Comparison of ENCODE assay signal across 7 mouse cellular contexts in genomic region chr8:128357540-128358405, GRCm38 (mm10). TPM values are rescaled to one million over a fixed set of nuclear protein-coding genes. Genes with fewer than 3 reads are reported as not detected.
DNase-seq lines count a peak whose midpoint lies in the region; ATAC-seq and TF ChIP-seq lines count a peak whose summit lies in the region.

No protein-coding gene starts in this region.

- TF ChIP-seq POLR2A in small intestine, adult 2 months (IDR thresholded peaks at IDR 0.05; ENCODE audit: low read depth, low read length), result no peak

- WGBS in intestine, postnatal 0 days, result under 1% methylated on average over 29 of the region's 29 CpGs
- under 1% methylated on average over 29 of the region's 29 CpGs for WGBS in limb, embryonic 10.5 days
- WGBS in midbrain, embryonic 11.5 days, result under 1% methylated on average over 29 of the region's 29 CpGs
- WGBS in small intestine, adult 2 months, result under 1% methylated on average over 29 of the region's 29 CpGs

- H3K4me1 ChIP-seq in intestine, postnatal 0 days (replicated peaks; ENCODE audit: control insufficient read depth, insufficient read depth, low read length), result no peaks in the 10 kb centered on the region
- peaks cover 59% of the 10 kb centered on the region for H3K4me1 ChIP-seq in limb, embryonic 10.5 days
- peaks cover 24% of the 10 kb centered on the region for H3K4me1 ChIP-seq in midbrain, embryonic 11.5 days (ENCODE audit: control insufficient read depth, insufficient read depth, low read length)
- H3K4me1 ChIP-seq in small intestine, adult 2 months (ENCODE audit: control insufficient read depth, insufficient read depth, insufficient read length, low read length), result peaks cover 3% of the 10 kb centered on the region

- no peaks in the 10 kb centered on the region for H3K9me3 ChIP-seq in intestine, postnatal 0 days (ENCODE audit: control insufficient read depth)
- H3K9me3 ChIP-seq in limb, embryonic 10.5 days (replicated peaks), result no peaks in the 10 kb centered on the region
- no peaks in the 10 kb centered on the region for H3K9me3 ChIP-seq in midbrain, embryonic 11.5 days (ENCODE audit: control insufficient read depth, low read length)

- ATAC-seq in granulocyte monocyte progenitor cell, adult 5-6 weeks (replicated peaks; ENCODE audit: poor library complexity, severe bottlenecking), result peak; percentile 8; the same call in 1 of the 2 replicates
- ATAC-seq in intestine, postnatal 0 days, result 0 out of 2 replicates have a peak, but pooled peaks have one; percentile 20
- peak; percentile 46 for ATAC-seq in midbrain, embryonic 11.5 days (ENCODE audit: low FRiP score)

- H3K9ac ChIP-seq in intestine, postnatal 0 days (ENCODE audit: low read depth, low read length), result peak overlapping the region; percentile 50
- peak overlapping the region; percentile 75 for H3K9ac ChIP-seq in midbrain, embryonic 11.5 days (ENCODE audit: low read length)

- DNase-seq in adrenal gland, adult 8-10 months, result peak; percentile 52
- peak; percentile 83 for DNase-seq in embryo, embryonic 10.5 days (ENCODE audit: low spot score)
- DNase-seq in limb, embryonic 10.5 days (ENCODE audit: low spot score), result peak; percentile 73
- peak; percentile 96 for DNase-seq in midbrain, embryonic 11.5 days (ENCODE audit: low spot score, missing footprints)

- TF ChIP-seq CTCF in intestine, postnatal 0 days (IDR thresholded peaks at IDR 0.05; ENCODE audit: low read depth), result peak; percentile 84
- TF ChIP-seq CTCF in small intestine, adult 2 months (IDR thresholded peaks at IDR 0.05; ENCODE audit: extremely low read depth, insufficient read length, insufficient replicate concordance, low read depth, low read length), result peak; percentile 49; the same call in 1 of the 2 replicates

- peak overlapping the region; percentile 54 for H3K27ac ChIP-seq in intestine, postnatal 0 days (ENCODE audit: low read depth, low read length)
- peak overlapping the region; percentile 94 for H3K27ac ChIP-seq in limb, embryonic 10.5 days
- H3K27ac ChIP-seq in midbrain, embryonic 11.5 days (ENCODE audit: low read depth, low read length), result no peak overlapping the region
- H3K27ac ChIP-seq in small intestine, adult 2 months (ENCODE audit: insufficient read depth, low read depth, low read length), result peak overlapping the region; percentile 72

- H3K36me3 ChIP-seq in intestine, postnatal 0 days (ENCODE audit: control insufficient read depth, insufficient read depth), result no peaks in the 10 kb centered on the region
- H3K36me3 ChIP-seq in limb, embryonic 10.5 days, result no peaks in the 10 kb centered on the region
- no peaks in the 10 kb centered on the region for H3K36me3 ChIP-seq in midbrain, embryonic 11.5 days (ENCODE audit: control insufficient read depth, insufficient read depth, low read length)
- H3K36me3 ChIP-seq in small intestine, adult 2 months (ENCODE audit: control insufficient read depth, insufficient read depth, low read length), result no peaks in the 10 kb centered on the region

- H3K4me3 ChIP-seq in intestine, postnatal 0 days (ENCODE audit: low read depth, low read length), result peak overlapping the region; percentile 64
- H3K4me3 ChIP-seq in limb, embryonic 10.5 days, result peak overlapping the region; percentile 72
- H3K4me3 ChIP-seq in midbrain, embryonic 11.5 days (ENCODE audit: low read depth, low read length), result peak overlapping the region; percentile 63
- peak overlapping the region; percentile 72 for H3K4me3 ChIP-seq in small intestine, adult 2 months (ENCODE audit: low read depth, low read length)

- 0 out of 2 replicates have a peak, but pooled peaks cover 5% of the 10 kb centered on the region for H3K27me3 ChIP-seq in intestine, postnatal 0 days (replicated peaks; ENCODE audit: control insufficient read depth, insufficient read depth, low read length)
- H3K27me3 ChIP-seq in limb, embryonic 10.5 days (ENCODE audit: low read depth, poor library complexity, severe bottlenecking), result peaks cover 16% of the 10 kb centered on the region; the same call in 1 of the 2 replicates
- H3K27me3 ChIP-seq in midbrain, embryonic 11.5 days (ENCODE audit: control insufficient read depth, insufficient read depth, low read length), result peaks cover 15% of the 10 kb centered on the region
- peaks cover 10% of the 10 kb centered on the region; the same call in 1 of the 2 replicates for H3K27me3 ChIP-seq in small intestine, adult 2 months (ENCODE audit: control insufficient read depth, insufficient read depth, low read length)

- H3K4me2 ChIP-seq in intestine, postnatal 0 days (replicated peaks; ENCODE audit: low read depth), result peak overlapping the region; percentile 95
- peak overlapping the region; percentile 97 for H3K4me2 ChIP-seq in midbrain, embryonic 11.5 days

RNA-seq across cellular contexts. Expression of gene Nrp1, which starts 0.6 kb away (rescaled TPM):
- 100 to 1,000 TPM in 2 of 4 experiments, 10 to 100 TPM in 2; 70.0 to 135 (median 99.1) TPM for total RNA-seq in adrenal gland, adult 8-10 months (2022)
- 13.1 and 17.2 TPM in 2 replicates for total RNA-seq in granulocyte monocyte progenitor cell, adult 5-6 weeks (2014; fragmentation: Nextera tagmentation)
- 9.7 and 12.1 TPM in 2 replicates for total RNA-seq in granulocyte monocyte progenitor cell, adult 5-6 weeks (2017)
- polyA plus RNA-seq in intestine, postnatal 0 days (2015; fragmentation: Nextera tagmentation; extraction: Ambion mirVana), result 15.7 and 18.6 TPM in 2 replicates
- polyA plus RNA-seq in limb, embryonic 10.5 days (2016; fragmentation: Nextera tagmentation; extraction: Ambion mirVana), result 45.6 and 62.6 TPM in 2 replicates
- polyA plus RNA-seq in midbrain, embryonic 11.5 days (2014; fragmentation: Nextera tagmentation; extraction: Ambion mirVana), result 20.3 and 21.4 TPM in 2 replicates
- polyA plus RNA-seq in small intestine, adult 2 months (2012; rRNA removed), result 3.3 and 6.6 TPM in 2 replicates
